ENCODE assay signal across 15 mouse cellular contexts in the genomic region with DNA sequence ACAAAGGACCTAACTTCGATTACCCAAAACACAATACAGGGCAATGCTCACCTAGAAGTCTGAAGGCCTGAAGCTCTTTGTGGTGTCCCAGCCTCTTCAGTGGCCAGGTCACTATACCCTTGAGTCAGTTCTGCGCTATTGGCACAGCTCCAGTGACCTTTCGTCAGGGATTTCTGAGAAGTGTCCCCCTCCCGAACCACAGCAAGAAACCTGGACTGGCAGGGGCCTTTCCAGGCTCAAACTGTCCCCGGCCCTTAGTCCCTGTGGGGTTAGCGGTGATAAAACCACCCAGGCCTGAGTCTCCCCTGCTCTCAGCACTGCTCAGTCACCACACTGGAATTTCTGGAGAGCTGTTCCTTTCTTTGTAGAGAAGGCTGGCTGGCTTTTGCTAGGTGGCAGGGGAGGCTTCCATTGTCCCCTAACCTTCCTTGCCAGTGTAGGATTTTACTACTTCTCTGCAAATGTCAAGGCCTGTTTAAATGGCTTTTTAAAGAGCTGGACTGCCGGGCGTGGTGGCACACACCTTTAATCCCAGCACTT. TPM values are rescaled to one million over a fixed set of nuclear protein-coding genes. Genes with fewer than 3 reads are reported as not detected.
A peak's percentile ranks its signal among the peaks of the same experiment; 100 is the strongest.
DNase-seq lines count a peak whose midpoint lies in the region; ATAC-seq and TF ChIP-seq lines count a peak whose summit lies in the region.
"Had no signal": no experiment of that assay in that cellular context is flagged by ENCODE, and none has a peak within 500 bp of the region (broad histone marks: within the 10 kb centered on the region; RNA-seq: fewer than 3 reads in every experiment).

No protein-coding gene starts in this region.

- peak overlapping the region; percentile 64 for H3K27ac ChIP-seq in heart, embryonic 12.5 days (ENCODE audit: poor library complexity, severe bottlenecking)
- H3K27ac ChIP-seq in lung, embryonic 15.5 days: peak overlapping the region; percentile 35; the same call in 1 of the 2 replicates
- 0 out of 2 replicates have a peak overlapping the region, but pooled peaks have one; percentile 8 for H3K27ac ChIP-seq in limb, embryonic 12.5 days
- H3K27ac ChIP-seq in forebrain, embryonic 16.5 days (ENCODE audit: low read length): no peak overlapping the region
- H3K27ac ChIP-seq in liver, postnatal 0 days (ENCODE audit: low read depth): no peak overlapping the region
- H3K27ac ChIP-seq: limb, embryonic 13.5 days; neural tube, embryonic 15.5 days had no signal

- no peak for DNase-seq in heart, postnatal 14 days
- DNase-seq in lung, postnatal 4 days: no peak
- peak; percentile 55 for DNase-seq in adrenal gland, adult 8-10 months
- no peak for DNase-seq in liver, postnatal 0 days
- DNase-seq: cerebellum, adult 9-11 months; thymus, postnatal 25 days had no signal

- TF ChIP-seq EP300 in liver, postnatal 0 days (IDR thresholded peaks at IDR 0.05; ENCODE audit: low read depth): no peak

- H3K27me3 ChIP-seq in heart, embryonic 12.5 days (replicated peaks): no peaks in the 10 kb centered on the region; the same call in 1 of the 2 replicates
- no peaks in the 10 kb centered on the region for H3K27me3 ChIP-seq in lung, embryonic 15.5 days
- H3K27me3 ChIP-seq in limb, embryonic 12.5 days: no peaks in the 10 kb centered on the region
- no peaks in the 10 kb centered on the region for H3K27me3 ChIP-seq in forebrain, embryonic 16.5 days (replicated peaks; ENCODE audit: control insufficient read depth, insufficient read depth, low read length)
- H3K27me3 ChIP-seq in liver, postnatal 0 days (ENCODE audit: insufficient read depth, low read length): no peaks in the 10 kb centered on the region
- H3K27me3 ChIP-seq: limb, embryonic 13.5 days; neural tube, embryonic 15.5 days had no signal

- no peak overlapping the region for H3K4me3 ChIP-seq in heart, embryonic 12.5 days
- no peak overlapping the region for H3K4me3 ChIP-seq in lung, embryonic 15.5 days
- H3K4me3 ChIP-seq in limb, embryonic 12.5 days (replicated peaks): no peak overlapping the region
- no peak overlapping the region for H3K4me3 ChIP-seq in forebrain, embryonic 16.5 days (replicated peaks; ENCODE audit: low read length)
- H3K4me3 ChIP-seq in liver, postnatal 0 days (ENCODE audit: low read depth, low read length): no peak overlapping the region
- H3K4me3 ChIP-seq: limb, embryonic 13.5 days; megakaryocyte, embryonic 14.5 days; neural tube, embryonic 15.5 days had no signal

- TF ChIP-seq CTCF in liver, postnatal 0 days (IDR thresholded peaks at IDR 0.05; ENCODE audit: low read depth): no peak

- 49% methylated on average over 8 of the region's 8 CpGs for WGBS in heart, embryonic 12.5 days
- WGBS in lung, embryonic 15.5 days: 68% methylated on average over 8 of the region's 8 CpGs
- 71% methylated on average over 8 of the region's 8 CpGs for WGBS in limb, embryonic 12.5 days
- 81% methylated on average over 8 of the region's 8 CpGs for WGBS in forebrain, embryonic 16.5 days
- WGBS in liver, postnatal 0 days (ENCODE audit: insufficient replicate concordance): 74% methylated on average over 8 of the region's 8 CpGs

- no peak for ATAC-seq in heart, embryonic 12.5 days (ENCODE audit: insufficient number of reproducible peaks, low FRiP score)
- no peak for ATAC-seq in lung, embryonic 15.5 days (ENCODE audit: borderline replicate concordance, extremely low read depth, low FRiP score, low TSS enrichment)
- ATAC-seq in limb, embryonic 12.5 days (ENCODE audit: insufficient number of reproducible peaks, insufficient read depth, low FRiP score, low TSS enrichment, low read depth): no peak
- ATAC-seq in forebrain, embryonic 16.5 days: no peak
- ATAC-seq in liver, postnatal 0 days: no peak
- ATAC-seq: CD4-positive, CD25-positive, alpha-beta regulatory T cell, adult 4 months had no signal

- H3K4me2 ChIP-seq in heart, embryonic 12.5 days: no peak overlapping the region
- no peak overlapping the region for H3K4me2 ChIP-seq in lung, embryonic 15.5 days
- no peak overlapping the region for H3K4me2 ChIP-seq in limb, embryonic 12.5 days
- H3K4me2 ChIP-seq in forebrain, embryonic 16.5 days (ENCODE audit: low read length): no peak overlapping the region
- no peak overlapping the region for H3K4me2 ChIP-seq in liver, postnatal 0 days (ENCODE audit: low read depth, low read length)
- H3K4me2 ChIP-seq: limb, embryonic 13.5 days; neural tube, embryonic 15.5 days had no signal

- H3K9me3 ChIP-seq in heart, embryonic 12.5 days (replicated peaks): no peaks in the 10 kb centered on the region
- H3K9me3 ChIP-seq in lung, embryonic 15.5 days: no peaks in the 10 kb centered on the region
- no peaks in the 10 kb centered on the region for H3K9me3 ChIP-seq in limb, embryonic 12.5 days
- H3K9me3 ChIP-seq in forebrain, embryonic 16.5 days (ENCODE audit: control insufficient read depth, low read length): no peaks in the 10 kb centered on the region
- H3K9me3 ChIP-seq in liver, postnatal 0 days (ENCODE audit: low read length): no peaks in the 10 kb centered on the region
- H3K9me3 ChIP-seq: limb, embryonic 13.5 days; megakaryocyte, embryonic 14.5 days; neural tube, embryonic 15.5 days had no signal

- intact Hi-C loops in heart, postnatal 14 days (cut with DNase I): no loop called here

- H3K4me1 ChIP-seq in heart, embryonic 12.5 days (replicated peaks): peaks cover 61% of the 10 kb centered on the region
- H3K4me1 ChIP-seq in lung, embryonic 15.5 days: peaks cover 54% of the 10 kb centered on the region
- peaks cover 33% of the 10 kb centered on the region for H3K4me1 ChIP-seq in limb, embryonic 12.5 days (replicated peaks)
- peaks cover 29% of the 10 kb centered on the region for H3K4me1 ChIP-seq in forebrain, embryonic 16.5 days (replicated peaks; ENCODE audit: control insufficient read depth, insufficient read depth, low read length)
- H3K4me1 ChIP-seq in liver, postnatal 0 days (ENCODE audit: insufficient read depth): 0 out of 2 replicates have a peak, but pooled peaks cover 2% of the 10 kb centered on the region
- H3K4me1 ChIP-seq: megakaryocyte, embryonic 14.5 days had no signal

- no peak overlapping the region for H3K9ac ChIP-seq in heart, embryonic 12.5 days
- no peak overlapping the region for H3K9ac ChIP-seq in lung, embryonic 15.5 days
- H3K9ac ChIP-seq in limb, embryonic 12.5 days (replicated peaks): no peak overlapping the region
- H3K9ac ChIP-seq in forebrain, embryonic 16.5 days (replicated peaks; ENCODE audit: low read depth, low read length): no peak overlapping the region
- H3K9ac ChIP-seq in liver, postnatal 0 days (replicated peaks): no peak overlapping the region
- H3K9ac ChIP-seq: limb, embryonic 13.5 days; neural tube, embryonic 15.5 days had no signal

- H3K36me3 ChIP-seq in heart, embryonic 12.5 days: no peaks in the 10 kb centered on the region
- no peaks in the 10 kb centered on the region for H3K36me3 ChIP-seq in lung, embryonic 15.5 days
- no peaks in the 10 kb centered on the region for H3K36me3 ChIP-seq in limb, embryonic 12.5 days
- no peaks in the 10 kb centered on the region for H3K36me3 ChIP-seq in forebrain, embryonic 16.5 days (ENCODE audit: control insufficient read depth, insufficient read depth)
- no peaks in the 10 kb centered on the region for H3K36me3 ChIP-seq in liver, postnatal 0 days (replicated peaks; ENCODE audit: insufficient read depth, low read length)
- H3K36me3 ChIP-seq: limb, embryonic 13.5 days; neural tube, embryonic 15.5 days had no signal

RNA-seq across cellular contexts. Expression of gene Chst3, which starts 11.8 kb away (rescaled TPM):
- 0.69 and 0.72 TPM in 2 replicates for polyA plus RNA-seq in heart, embryonic 12.5 days (2016; fragmentation: Nextera tagmentation; extraction: Ambion mirVana)
- 1 to 10 TPM; 1.2 to 1.4 TPM for total RNA-seq in heart, postnatal 14 days (2021)
- 2.5 TPM in 2 replicates for polyA plus RNA-seq in lung, embryonic 15.5 days (2015; fragmentation: Nextera tagmentation; extraction: Ambion mirVana)
- total RNA-seq in adrenal gland, adult 8-10 months (2022): under 1 TPM; 0.70 to 1.00 (median 0.91) TPM
- polyA plus RNA-seq in limb, embryonic 12.5 days (2016; fragmentation: Nextera tagmentation; extraction: Ambion mirVana): 2.7 and 3.4 TPM in 2 replicates
- 0.83 and 0.90 TPM in 2 replicates for polyA plus RNA-seq in forebrain, embryonic 16.5 days (2015; fragmentation: Nextera tagmentation; extraction: Ambion mirVana)
- 0.73 TPM in 2 replicates for polyA plus RNA-seq in liver, postnatal 0 days (2015; fragmentation: Nextera tagmentation; extraction: Ambion mirVana)
- total RNA-seq: granulocyte monocyte progenitor cell, adult 5-6 weeks had no signal

Comparison
In these comparisons a context has a peak if more than half of its experiments do, and no peak if none do; other contexts are left out.
1. H3K27ac ChIP-seq: peak in heart, embryonic 12.5 days (single experiment), lung, embryonic 15.5 days (single experiment) and limb, embryonic 12.5 days (single experiment); none in forebrain, embryonic 16.5 days (single experiment) and liver, postnatal 0 days (single experiment).